Mouse (Mus musculus) liver, embryonic 16.5 days (tissue): ENCODE data around the gene Stox2. TPM values are rescaled to one million over a fixed set of nuclear protein-coding genes. Genes with fewer than 3 reads are reported as not detected.

Source experiments
- ATAC-seq: fragments of 200-750 bp; cut with Nextera tagmentation; 2 replicates; pipeline ENCODE4 v1.8.0; 2017; ENCODE audit warnings: low read depth, mild to moderate bottlenecking, moderate number of reproducible peaks, moderate library complexity
- H3K27ac ChIP-seq: fragments of 300-500 bp; sonication (generic); 2 replicates; pipeline ENCODE4 v1.5.1; 2014; ENCODE audit warnings: mild to moderate bottlenecking, low read length
- H3K27me3 ChIP-seq: fragments of 300-500 bp; sonication (generic); 2 replicates; pipeline ENCODE4 v1.6.1; 2014; ENCODE audit warnings: low read depth, low read length, mixed read lengths; ENCODE audit not compliant: control insufficient read depth, insufficient read depth
- H3K36me3 ChIP-seq: fragments of 300-500 bp; sonication (generic); 2 replicates; pipeline ENCODE4 v1.6.1; 2014; ENCODE audit warnings: mild to moderate bottlenecking; ENCODE audit not compliant: control insufficient read depth, insufficient read depth
- H3K4me1 ChIP-seq: fragments of 300-500 bp; sonication (generic); 2 replicates; pipeline ENCODE4 v1.6.1; 2014; ENCODE audit warnings: low read depth, low read length, mixed read lengths; ENCODE audit not compliant: control insufficient read depth
- H3K4me2 ChIP-seq: fragments of 300-500 bp; sonication (generic); 2 replicates; pipeline ENCODE4 v1.6.1; 2014; ENCODE audit warnings: low read depth, low read length, mixed read lengths
- H3K4me3 ChIP-seq: fragments of 300-500 bp; sonication (generic); 2 replicates; pipeline ENCODE4 v1.5.1; 2014; ENCODE audit warnings: low read depth, mild to moderate bottlenecking, low read length
- H3K9ac ChIP-seq: fragments of 300-500 bp; sonication (generic); 2 replicates; pipeline ENCODE4 v1.6.1; 2014; ENCODE audit warnings: low read depth, low read length
- H3K9me3 ChIP-seq: fragments of 300-500 bp; sonication (generic); replicated peaks from 2 replicates; pipeline ENCODE4 v1.6.1; 2016; ENCODE audit warnings: low read length; ENCODE audit not compliant: control insufficient read depth
- WGBS: fragments of 180-500 bp; shearing (Covaris S2); extraction: QIAGEN DNeasy Blood & Tissue Kit; methylation state at CpG from one replicate; pipeline ENCODE4 v1.1.7; 2014; ENCODE audit not compliant: insufficient replicate concordance; 5-methylcytosine and 5-hydroxymethylcytosine counted together
- polyA plus RNA-seq: library from polyadenylated mRNA; unstranded; fragments of >200 nt; fragmentation: Nextera tagmentation; extraction: Ambion mirVana; gene quantifications from 2 replicates; pipeline ENCODE4 v1.2.1, GENCODE M21; 2015

The Stox2 gene
- polyA plus RNA-seq, 1 experiment from 2014 or later = 0.30 TPM

DNA sequence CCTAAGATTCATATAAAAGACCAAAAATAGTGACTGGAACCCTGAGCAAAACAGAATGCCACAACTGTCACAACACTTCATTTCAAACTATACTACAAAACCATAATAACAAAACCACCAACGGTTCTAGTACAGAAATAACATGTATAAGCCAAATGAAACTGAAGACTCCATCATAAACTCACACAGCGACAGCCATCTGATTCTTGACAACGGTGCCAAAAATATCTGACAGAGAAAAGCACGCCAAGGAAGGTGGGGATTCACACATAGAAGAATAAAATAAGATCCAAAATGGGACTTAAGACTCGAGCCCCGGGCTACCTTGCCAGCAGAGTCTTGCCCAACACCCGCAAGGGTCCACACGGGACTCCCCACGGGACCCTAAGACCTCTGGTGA, 300.9 kb downstream of the Stox2 start:
- Histone ChIP-seq H3K9me3 (no peaks in the 10 kb centered on the region), H3K4me2 (no peak overlapping the region), H3K4me1 (no peaks in the 10 kb centered on the region), H3K27ac (no peak overlapping the region), H3K4me3 (no peak overlapping the region), H3K9ac (no peak overlapping the region), H3K36me3 (no peaks in the 10 kb centered on the region), H3K27me3 (no peaks in the 10 kb centered on the region)
- WGBS = 75% methylated on average over 8 of the region's 9 CpGs
- ATAC-seq = no peak

DNA sequence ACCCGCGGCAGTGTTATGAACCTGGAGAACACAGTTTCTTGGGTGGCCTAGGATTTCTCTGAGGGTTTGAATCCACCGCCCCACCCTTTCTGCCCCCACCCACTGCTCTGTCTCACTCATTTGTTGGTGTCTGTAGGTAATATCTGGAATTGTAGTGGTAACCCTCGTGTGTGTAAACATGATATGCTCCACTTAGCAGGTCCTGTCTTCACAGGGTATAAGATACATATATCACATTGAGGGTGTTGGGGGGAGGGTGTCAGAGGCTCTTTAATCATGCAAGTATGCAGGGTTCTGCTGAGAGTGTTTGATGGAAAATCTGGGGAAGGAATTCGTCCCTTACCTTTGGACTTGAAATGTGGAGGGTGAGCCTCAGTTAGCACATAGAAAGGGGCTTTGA, 310.1 kb downstream of the Stox2 start:
- H3K36me3 ChIP-seq = no peaks in the 10 kb centered on the region
- no peak overlapping the region for H3K27ac ChIP-seq
- no peaks in the 10 kb centered on the region for H3K9me3 ChIP-seq
- no peaks in the 10 kb centered on the region for H3K4me1 ChIP-seq
- H3K9ac ChIP-seq = no peak overlapping the region
- H3K27me3 ChIP-seq = no peaks in the 10 kb centered on the region
- H3K4me2 ChIP-seq = no peak overlapping the region
- no peak overlapping the region for H3K4me3 ChIP-seq
- 31% methylated on average over 5 of the region's 5 CpGs for whole genome bisulfite sequencing
- ATAC-seq = no peak

DNA sequence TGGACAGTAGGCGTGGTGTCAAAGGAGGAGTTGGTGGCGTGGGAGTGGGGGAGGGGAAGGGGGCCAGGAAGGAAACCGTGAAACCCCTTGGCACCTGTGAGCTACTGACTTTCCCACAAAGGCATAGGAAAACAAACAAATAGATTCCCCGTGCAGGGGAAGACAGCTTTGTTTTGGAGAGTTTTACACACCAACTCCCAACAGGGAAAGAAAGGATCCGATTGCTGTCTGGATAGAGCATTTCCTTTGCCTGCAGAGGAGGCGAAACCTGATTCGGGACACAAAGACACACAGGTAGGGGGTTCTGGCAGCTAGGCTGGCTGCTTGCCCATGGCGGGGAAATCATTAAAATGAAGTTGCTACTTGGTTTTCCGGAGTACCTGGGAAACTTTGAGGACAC, 310.6 kb downstream of the Stox2 start:
- Histone ChIP-seq H3K4me2 (0 out of 2 replicates have a peak overlapping the region, but pooled peaks have one; percentile 10), H3K27me3 (no peaks in the 10 kb centered on the region), H3K36me3 (no peaks in the 10 kb centered on the region), H3K4me3 (no peak overlapping the region), H3K9ac (no peak overlapping the region), H3K4me1 (no peaks in the 10 kb centered on the region), H3K27ac (no peak overlapping the region), H3K9me3 (no peaks in the 10 kb centered on the region)
- WGBS = 10% methylated on average over 9 of the region's 9 CpGs
- ATAC-seq = no peak

DNA sequence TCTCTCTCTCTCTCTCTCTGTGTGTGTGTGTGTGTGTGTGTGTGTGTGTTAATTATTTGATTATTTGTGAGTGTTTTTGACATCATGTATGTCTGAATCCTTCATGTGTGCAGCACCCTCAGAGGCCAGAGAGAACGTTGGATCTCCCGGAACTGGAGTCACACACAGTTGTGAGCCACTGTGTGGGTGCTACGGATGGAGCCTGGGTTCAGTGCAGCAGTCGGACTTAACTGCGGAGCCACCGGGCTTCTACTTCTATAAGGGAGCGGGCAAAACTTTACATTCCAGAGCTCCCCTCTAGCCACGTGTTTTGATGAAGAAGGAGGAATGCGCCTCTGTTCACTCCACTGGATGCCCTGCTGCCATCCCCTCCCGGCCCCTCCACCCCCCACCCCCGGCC, 311.4 kb downstream of the Stox2 start:
- H3K4me1 ChIP-seq = no peaks in the 10 kb centered on the region
- no peak overlapping the region for H3K4me3 ChIP-seq
- H3K27ac ChIP-seq = no peak overlapping the region
- H3K27me3 ChIP-seq = no peaks in the 10 kb centered on the region
- H3K4me2 ChIP-seq = no peak overlapping the region
- no peaks in the 10 kb centered on the region for H3K9me3 ChIP-seq
- H3K36me3 ChIP-seq = no peaks in the 10 kb centered on the region
- 56% methylated on average over 11 of the region's 11 CpGs for WGBS
- no peak for ATAC-seq
- H3K9ac ChIP-seq = no peak overlapping the region

DNA sequence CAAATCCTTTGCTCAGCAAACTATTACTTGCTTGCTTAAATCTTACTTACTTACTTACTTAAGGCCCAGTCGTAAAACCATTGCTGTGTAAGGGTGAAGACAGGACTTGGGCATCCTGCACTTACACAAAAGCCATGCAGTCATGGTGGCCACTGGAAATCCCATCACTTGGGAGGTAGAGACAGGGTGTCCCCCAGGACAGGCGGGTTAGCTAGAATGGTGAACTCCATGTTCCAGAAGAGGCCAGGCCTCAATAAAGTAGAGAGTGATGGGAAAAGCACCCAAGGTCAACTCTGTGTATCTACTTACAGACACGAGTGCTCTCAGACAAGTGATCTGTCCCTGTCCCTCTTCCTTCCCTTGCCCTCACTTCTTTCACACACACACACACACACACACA, 312.8 kb downstream of the Stox2 start:
- H3K4me3 ChIP-seq = no peak overlapping the region
- H3K9ac ChIP-seq = no peak overlapping the region
- ATAC-seq = no peak
- H3K4me2 ChIP-seq = no peak overlapping the region
- no peak overlapping the region for H3K27ac ChIP-seq
- H3K36me3 ChIP-seq = no peaks in the 10 kb centered on the region
- H3K27me3 ChIP-seq = no peaks in the 10 kb centered on the region
- 53% methylated on average over 3 of the region's 3 CpGs for WGBS
- H3K9me3 ChIP-seq = no peaks in the 10 kb centered on the region
- H3K4me1 ChIP-seq = no peaks in the 10 kb centered on the region

Other genes with a start within 250 kb of the Stox2 start
- gene Trappc11, start 87.1 kb upstream of the Stox2 start, polyA plus RNA-seq = 13.9 and 14.7 TPM in 2 replicates
- gene Rwdd4a, start 87.3 kb upstream of the Stox2 start, polyA plus RNA-seq = 15.9 and 16.1 TPM in 2 replicates
- gene Ing2, start 229.2 kb upstream of the Stox2 start, polyA plus RNA-seq = 6.6 and 6.7 TPM in 2 replicates